Mouse (Mus musculus) monocyte, adult 5-6 weeks (primary cell): ENCODE data around the gene Derl2. TPM values are rescaled to one million over a fixed set of nuclear protein-coding genes. Genes with fewer than 3 reads are reported as not detected.

Source experiments
- ATAC-seq: fragments of 153-309, 156-312 bp; replicated peaks from 2 replicates; pipeline ENCODE4 v1.8.0; 2017; ENCODE audit warnings: mild to moderate bottlenecking; ENCODE audit not compliant: low TSS enrichment, insufficient number of reproducible peaks, severe bottlenecking, poor library complexity, low FRiP score
- total RNA-seq: library from RNA; stranded (forward); fragments of 200-1000, 200-491, 200-594 nt; gene quantifications from 3 replicates; pipeline ENCODE4 v1.2.3, GENCODE M21; 2017

Derl2 gene
- total RNA-seq, 1 experiment from 2014 or later: 33.0 TPM

- no peak for ATAC-seq
These were observed 18.5 kb downstream of the Derl2 start for GRCm38 (mm10) chr11:71001167-71001566.

GRCm38 (mm10) chr11:70982557-70983228, 36.9 kb downstream of the Derl2 start, which contains the start of gene C1qbp:
Gene C1qbp (minus strand): TSS chr11:70983026.
- peak; percentile 92 for ATAC-seq

GRCm38 (mm10) chr11:70982030-70982429, 37.6 kb downstream of the Derl2 start:
- ATAC-seq: no peak

GRCm38 (mm10) chr11:70980751-70981510, 38.7 kb downstream of the Derl2 start:
- ATAC-seq: no peak

GRCm38 (mm10) chr11:70980232-70980631, 39.4 kb downstream of the Derl2 start:
- no peak for ATAC-seq

- no peak for ATAC-seq
These were observed 42.3 kb downstream of the Derl2 start for GRCm38 (mm10) chr11:70977293-70977692.

- ATAC-seq: no peak
These were observed 44.4 kb downstream of the Derl2 start for GRCm38 (mm10) chr11:70975193-70975592.

GRCm38 (mm10) chr11:70973947-70974346, 45.7 kb downstream of the Derl2 start:
- no peak for ATAC-seq

- ATAC-seq: no peak
These were observed 47.1 kb downstream of the Derl2 start for GRCm38 (mm10) chr11:70972586-70972985.

- ATAC-seq: peak; percentile 14
These were observed 48.8 kb downstream of the Derl2 start for GRCm38 (mm10) chr11:70970560-70971540.

- peak; percentile 91 for ATAC-seq
These were observed 49.7 kb downstream of the Derl2 start, which contains the start of the genes Nup88 and Rpain for GRCm38 (mm10) chr11:70969821-70970559. Gene Nup88 (minus strand): TSS chr11:70969973. Gene Rpain (plus strand): TSS chr11:70970213.

GRCm38 (mm10) chr11:70969271-70969794, 50.3 kb downstream of the Derl2 start:
- ATAC-seq: peak; percentile 3; the same call in 1 of the 2 replicates

GRCm38 (mm10) chr11:70964222-70964907, 55.3 kb downstream of the Derl2 start:
- ATAC-seq: no peak

GRCm38 (mm10) chr11:70960786-70961554, 58.7 kb downstream of the Derl2 start:
- ATAC-seq: no peak
